Mouse (Mus musculus): ENCODE measurements around the gene Cep57l1.

DNA sequence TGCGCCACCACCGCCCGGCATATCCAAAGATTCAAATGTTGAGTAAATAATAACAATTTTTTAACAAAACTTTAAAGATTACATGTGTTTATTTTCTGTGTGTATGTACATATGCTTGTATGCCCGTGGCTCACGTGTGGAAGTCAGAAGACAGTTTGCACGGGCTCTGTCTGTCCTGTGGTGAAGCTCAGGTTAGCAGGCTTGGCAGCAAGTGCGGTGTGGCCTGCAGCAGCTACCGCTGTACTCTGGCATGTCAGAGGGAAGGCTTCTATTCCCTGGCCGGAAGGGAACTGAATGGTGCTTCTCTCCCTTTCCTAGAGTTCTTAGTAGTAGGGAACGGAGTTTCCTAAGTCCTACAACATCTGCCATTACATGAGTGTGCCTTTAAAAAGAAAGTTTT is 15.4 kb upstream of the Cep57l1 start:
- TF ChIP-seq CTCF (IDR thresholded peaks at IDR 0.05; ENCODE audit: low read depth, low read length): no peak
- TF ChIP-seq POLR2A (IDR thresholded peaks at IDR 0.05; ENCODE audit: borderline replicate concordance, low read depth, low read length): no peak
